24 mouse cellular contexts compared by ENCODE assay signal in genomic region chr16:36043964-36044363, GRCm38 (mm10).
"Had no signal": no experiment of that assay in that cellular context is flagged by ENCODE, and none has a peak within 500 bp of the region (broad histone marks: within the 10 kb centered on the region; RNA-seq: fewer than 3 reads in every experiment).

No protein-coding gene starts in this region.

- H3K9ac ChIP-seq: hindbrain, embryonic 12.5 days; hindbrain, embryonic 14.5 days; intestine, embryonic 15.5 days; limb, embryonic 12.5 days; liver, embryonic 13.5 days had no signal

- H3K4me2 ChIP-seq: hindbrain, embryonic 12.5 days; hindbrain, embryonic 14.5 days; intestine, embryonic 15.5 days; limb, embryonic 12.5 days; liver, embryonic 11.5 days; liver, embryonic 13.5 days had no signal

- H3K9me3 ChIP-seq: heart, embryonic 10.5 days; hindbrain, embryonic 10.5 days; hindbrain, embryonic 12.5 days; intestine, embryonic 15.5 days; limb, embryonic 10.5 days; limb, embryonic 12.5 days; liver, embryonic 13.5 days had no signal

- H3K4me3 ChIP-seq: gastrocnemius, adult 2 months; heart, embryonic 10.5 days; hindbrain, embryonic 10.5 days; hindbrain, embryonic 12.5 days; intestine, embryonic 15.5 days; layer of hippocampus, adult 2 months; left cerebral cortex, adult 2 months; limb, embryonic 10.5 days; limb, embryonic 12.5 days; liver, embryonic 13.5 days had no signal

- ATAC-seq: hindbrain, embryonic 16.5 days; inflammation-experienced regulatory T-cells, adult 6 months; intestine, embryonic 15.5 days; intestine, postnatal 0 days had no signal

- H3K27me3 ChIP-seq: hindbrain, embryonic 12.5 days; intestine, embryonic 15.5 days; limb, embryonic 12.5 days; liver, embryonic 13.5 days had no signal

- DNase-seq: gastrocnemius, adult 2 months; gastrocnemius, postnatal 10 days; gastrocnemius, postnatal 25 days; heart, postnatal 4 days; kidney, adult 18-20 months; kidney, adult 8-10 months; kidney, postnatal 10 days; kidney, postnatal 25 days; kidney, postnatal 4 days; liver; liver, embryonic 13.5 days had no signal

- H3K27ac ChIP-seq: gastrocnemius, adult 2 months; heart, embryonic 10.5 days; hindbrain, embryonic 10.5 days; hindbrain, embryonic 12.5 days; hindbrain, embryonic 14.5 days; intestine, embryonic 15.5 days; layer of hippocampus, adult 2 months; left cerebral cortex, adult 2 months; limb, embryonic 10.5 days; limb, embryonic 12.5 days; liver, embryonic 13.5 days had no signal
